Mouse (Mus musculus) frontal cortex, adult 2 months (tissue): Measurements from ENCODE around the gene Vmn2r116. TPM values are rescaled to one million over a fixed set of nuclear protein-coding genes. Genes with fewer than 3 reads are reported as not detected.
"Not testable (repeated sequence)": the region's sequence is repeated elsewhere in the genome, so short reads cannot be mapped to it uniquely, and the experiment has no call there.

Experiments
- DNase-seq, 2 experiments: peaks; one replicate each; pipeline ENCODE4 v3.0.0; 2022; ENCODE audit warnings: low spot score in 1 of 2; ENCODE audit errors: extremely low spot score in 1 of 2
- polyA plus RNA-seq: library from polyadenylated mRNA; depleted of rRNA; stranded (reverse); fragments of >200 nt; gene quantifications from 2 replicates; pipeline ENCODE4 v1.2.3, GENCODE M21; 2012; rRNA removed

The Vmn2r116 gene
- not detected in 2 replicates for polyA plus RNA-seq

- DNase-seq = not testable (repeated sequence)
These were observed at the start of gene Vmn2r116 for GRCm38 (mm10) chr17:23384304-23384703. TSS of gene Vmn2r116 (plus strand) at chr17:23384604.

DNA sequence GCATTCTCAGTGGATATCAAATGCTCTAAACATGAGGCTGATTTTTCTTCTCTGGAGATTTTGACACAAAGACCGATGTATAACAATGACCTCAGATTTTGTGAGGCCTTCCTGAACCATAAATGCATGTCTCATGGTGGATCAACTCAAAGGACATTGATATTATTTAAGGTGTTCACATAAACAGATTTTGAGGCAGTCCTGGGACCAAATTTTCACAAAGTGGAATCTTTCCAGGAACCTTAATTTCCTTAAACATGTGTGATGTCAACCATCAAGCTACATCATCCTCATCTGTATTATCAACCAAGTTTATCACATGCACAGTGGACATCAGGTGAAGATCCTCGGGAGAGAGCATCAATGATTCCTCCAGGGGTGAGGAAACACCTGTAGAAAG, 41.0 kb upstream of the Vmn2r116 start, which contains the start of gene Vmn2r115:
Vmn2r115 (plus strand) TSS at position 301 of the 400 bp plus-strand sequence.
- DNase-seq = not testable (repeated sequence)

GRCm38 (mm10) chr17:23351644-23352043, 32.8 kb upstream of the Vmn2r116 start:
- DNase-seq = no peak

DNA sequence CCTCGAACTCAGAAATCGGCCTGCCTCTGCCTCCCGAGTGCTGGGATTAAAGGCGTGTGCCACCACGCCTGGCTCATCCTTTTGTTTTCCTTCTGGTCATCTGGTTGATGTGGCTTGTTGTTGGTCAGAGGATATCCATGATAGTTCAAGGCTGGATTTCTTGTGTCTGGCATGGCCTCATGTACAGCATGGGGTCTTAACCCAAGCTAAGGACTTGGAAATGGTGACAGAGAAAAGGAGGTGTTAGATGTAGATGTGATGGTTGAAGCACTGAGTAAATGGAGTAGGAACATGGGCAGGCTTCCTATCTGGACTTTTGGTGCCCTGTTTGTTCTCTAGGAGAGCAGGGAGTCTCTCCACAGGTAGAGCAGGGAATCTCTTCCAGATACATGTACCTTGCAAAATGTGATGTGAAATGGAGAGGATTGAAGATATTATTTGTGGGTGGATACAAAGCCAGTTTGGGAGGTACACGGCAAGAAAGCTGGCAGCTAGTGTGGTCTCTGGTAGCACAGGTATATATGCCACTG, 48.8 kb downstream of the Vmn2r116 start:
- DNase-seq = no peak

Other genes with a start within 250 kb of the Vmn2r116 start
- 14.8 and 16.6 TPM in 2 replicates for gene Zfp40, start 191.4 kb upstream of the Vmn2r116 start, polyA plus RNA-seq
- gene Vmn2r114, start 72.1 kb upstream of the Vmn2r116 start, polyA plus RNA-seq = not detected in 2 replicates
- not detected in 2 replicates for gene Vmn2r115, start 40.9 kb upstream of the Vmn2r116 start, polyA plus RNA-seq
- not detected in 2 replicates for gene Vmn2r117, start 95.1 kb downstream of the Vmn2r116 start, polyA plus RNA-seq
- 7.9 and 8.4 TPM in 2 replicates for gene Zfp213, start 179.6 kb downstream of the Vmn2r116 start, polyA plus RNA-seq
- gene Zfp13, start 214.9 kb downstream of the Vmn2r116 start, polyA plus RNA-seq = 27.8 and 32.2 TPM in 2 replicates
- gene Zscan10, start 216.3 kb downstream of the Vmn2r116 start, polyA plus RNA-seq = 0.04 TPM in 1 of 2 replicates, not detected in the other